Mouse (Mus musculus) testis, adult 2 months (tissue): ENCODE data around the gene Tmem248. TPM values are rescaled to one million over a fixed set of nuclear protein-coding genes. Genes with fewer than 3 reads are reported as not detected.

Source experiments
- H3K27ac ChIP-seq: fragments of 200-500 bp; 2 replicates; pipeline ENCODE4 v1.5.1; 2012; ENCODE audit warnings: low read depth, low read length; ENCODE audit not compliant: control insufficient read depth, insufficient read depth
- H3K27me3 ChIP-seq: fragments of 200-500 bp; 2 replicates; pipeline ENCODE4 v1.6.1; 2012; ENCODE audit warnings: mild to moderate bottlenecking, low read length, moderate library complexity; ENCODE audit not compliant: control insufficient read depth, insufficient read depth
- H3K36me3 ChIP-seq: fragments of 200-500 bp; 2 replicates; pipeline ENCODE4 v1.6.1; 2012; ENCODE audit warnings: mild to moderate bottlenecking, low read length; ENCODE audit not compliant: control insufficient read depth, insufficient read depth
- H3K4me1 ChIP-seq: fragments of 200-500 bp; 2 replicates; pipeline ENCODE4 v1.6.1; 2012; ENCODE audit warnings: low read length; ENCODE audit not compliant: control insufficient read depth, insufficient read depth
- H3K4me3 ChIP-seq: fragments of 200-500 bp; 2 replicates; pipeline ENCODE4 v1.5.1; 2012; ENCODE audit warnings: low read depth, mild to moderate bottlenecking, low read length, moderate library complexity, mixed read lengths; ENCODE audit not compliant: control insufficient read depth
- CTCF ChIP-seq: fragments of 200-500 bp; IDR thresholded peaks from 2 replicates; pipeline ENCODE4 v1.5.1; 2012; ENCODE audit warnings: low read depth, mild to moderate bottlenecking, inconsistent platforms, low read length, moderate library complexity; ENCODE audit not compliant: control insufficient read depth, insufficient read depth, insufficient replicate concordance
- POLR2A ChIP-seq: fragments of 200-500 bp; IDR thresholded peaks from 2 replicates; pipeline ENCODE4 v1.6.1; 2012; ENCODE audit warnings: low read depth, mild to moderate bottlenecking, inconsistent platforms, low read length, moderate library complexity; ENCODE audit not compliant: control insufficient read depth
- polyA plus RNA-seq: library from polyadenylated mRNA; depleted of rRNA; stranded (reverse); fragments of >200 nt; gene quantifications from 2 replicates; pipeline ENCODE4 v1.2.3, GENCODE M21; 2012; rRNA removed

The Tmem248 gene
- 76.0 and 82.3 TPM in 2 replicates for polyA plus RNA-seq

DNA sequence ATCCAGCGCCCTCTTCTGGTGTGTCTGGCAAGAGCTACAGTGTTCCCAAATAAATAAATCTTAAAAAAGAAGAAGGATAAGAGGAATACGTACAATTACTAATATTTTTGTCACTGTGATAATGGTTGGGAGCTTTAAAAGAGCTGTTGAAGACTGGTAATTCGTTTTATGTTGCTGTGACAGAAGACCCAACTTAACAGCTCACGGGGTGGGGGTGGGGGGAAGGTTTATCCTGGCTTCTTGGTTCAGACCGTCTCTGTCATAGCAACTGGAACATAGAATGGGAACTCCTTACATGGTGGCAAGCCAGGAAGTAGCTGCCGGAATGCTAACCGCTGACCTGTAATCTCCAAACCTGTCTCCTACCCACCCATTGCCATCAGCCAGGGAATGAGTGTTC is at the start of gene Tmem248:
Tmem248 (plus strand) TSS at position 301 of the 400 bp plus-strand sequence.
- H3K27ac ChIP-seq = no peak within 1 kb of the TSS
- H3K4me3 ChIP-seq = peak within 1 kb of the TSS; percentile 21
- TF ChIP-seq CTCF (no peak), POLR2A (peak; percentile 8; the same call in 1 of the 2 replicates)
- H3K36me3 ChIP-seq = no peaks in the 10 kb centered on the region
- peaks cover 5% of the 10 kb centered on the region for H3K4me1 ChIP-seq
- no peaks in the 10 kb centered on the region for H3K27me3 ChIP-seq

DNA sequence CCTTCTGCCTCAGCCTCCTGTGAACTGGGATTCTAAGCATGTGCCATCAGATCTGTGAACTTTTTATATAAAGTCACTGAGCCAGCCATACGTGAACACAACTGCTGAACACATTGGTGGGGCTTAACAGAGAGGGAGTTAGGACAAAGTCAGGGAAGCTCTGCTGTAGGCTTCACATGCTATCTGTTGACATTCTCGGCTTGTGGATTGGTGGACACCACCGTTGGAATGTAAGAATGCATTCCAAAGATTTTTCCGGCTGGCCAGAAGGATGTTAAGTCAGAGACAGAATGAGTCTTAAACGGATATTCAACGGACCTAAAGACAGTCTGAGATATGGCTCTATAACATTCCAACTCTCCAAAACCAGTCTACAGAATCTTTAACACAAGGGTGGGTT is 47.8 kb upstream of the Tmem248 start:
- Histone ChIP-seq H3K4me3 (no peak overlapping the region), H3K4me1 (peaks cover 3% of the 10 kb centered on the region; the same call in 1 of the 2 replicates), H3K27me3 (no peaks in the 10 kb centered on the region), H3K36me3 (no peaks in the 10 kb centered on the region), H3K27ac (no peak overlapping the region)
- TF ChIP-seq POLR2A (no peak), CTCF (no peak)

DNA sequence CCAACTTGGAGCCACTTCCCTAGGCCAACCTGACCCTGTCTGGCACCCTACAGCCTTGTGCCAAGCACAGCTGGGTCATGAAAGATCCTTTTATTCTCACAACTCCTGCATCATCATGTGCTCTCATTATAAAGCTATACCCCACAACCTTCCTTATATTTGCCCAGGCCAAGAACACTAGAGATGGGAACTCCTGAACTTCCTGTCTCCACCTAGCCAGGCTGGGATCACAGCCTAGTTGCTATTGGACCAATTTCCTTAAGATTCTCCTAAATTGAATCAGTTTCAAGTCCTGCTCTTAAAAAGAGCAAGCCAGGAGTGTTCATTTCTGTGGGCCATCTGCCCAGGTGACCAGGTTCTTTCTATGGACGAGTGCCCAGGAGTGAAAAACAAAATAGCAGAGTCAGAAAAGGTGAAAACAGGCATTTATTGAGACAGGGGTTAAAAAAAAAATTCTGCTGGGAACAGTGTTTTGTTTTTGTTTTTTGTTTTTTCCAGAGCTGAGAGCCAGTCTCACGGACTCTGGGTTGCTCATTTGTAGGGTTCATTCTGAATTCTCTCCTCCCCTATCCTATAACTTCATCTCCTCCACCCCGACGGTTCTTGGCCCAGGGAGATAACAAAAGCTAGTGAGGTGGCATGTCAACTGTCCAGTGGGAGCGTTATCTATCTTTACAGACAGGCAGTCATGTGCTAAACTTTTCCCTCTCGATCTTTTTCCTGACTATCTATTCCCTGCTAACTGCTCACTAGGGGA is 46.0 kb upstream of the Tmem248 start:
- Histone ChIP-seq H3K4me1 (peaks cover 3% of the 10 kb centered on the region; the same call in 1 of the 2 replicates), H3K36me3 (no peaks in the 10 kb centered on the region), H3K4me3 (peak overlapping the region; percentile 99), H3K27me3 (no peaks in the 10 kb centered on the region), H3K27ac (peak overlapping the region; percentile 98)
- no peak for TF ChIP-seq CTCF
- TF ChIP-seq POLR2A = no peak

DNA sequence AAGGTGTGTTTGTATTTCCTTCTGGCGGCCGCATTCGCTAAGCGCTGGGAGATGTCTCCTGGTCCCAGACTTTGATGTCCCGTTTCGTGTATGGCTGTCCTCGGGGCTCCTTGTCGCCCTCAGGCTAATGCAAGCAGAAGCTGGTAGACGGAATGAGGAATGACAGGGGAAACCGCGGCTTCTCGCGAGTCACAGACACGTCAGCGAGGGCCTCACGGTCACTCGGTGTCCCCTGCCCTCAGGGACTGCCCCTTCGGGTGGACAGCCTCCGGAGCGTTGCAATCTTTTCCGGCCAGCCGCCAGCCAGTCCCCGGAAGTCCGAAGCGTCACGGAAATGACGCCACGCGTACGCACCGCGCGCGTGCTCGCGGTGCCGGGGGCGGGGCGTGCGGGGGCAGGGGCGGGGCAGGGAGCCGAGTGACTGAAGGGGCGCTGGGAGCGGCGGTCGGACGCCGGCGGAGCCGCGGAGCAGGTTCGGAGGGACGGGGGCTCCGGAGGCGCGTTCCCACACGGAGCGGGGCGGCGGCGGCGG is 45.4 kb upstream of the Tmem248 start, which contains the start of gene Rabgef1:
Rabgef1 (plus strand) TSS at position 376 of the 532 bp plus-strand sequence.
- Histone ChIP-seq H3K27ac (peak within 1 kb of the TSS; percentile 98), H3K4me3 (peak within 1 kb of the TSS; percentile 99), H3K4me1 (peaks cover 3% of the 10 kb centered on the region; the same call in 1 of the 2 replicates), H3K36me3 (no peaks in the 10 kb centered on the region), H3K27me3 (no peaks in the 10 kb centered on the region)
- TF ChIP-seq CTCF (no peak), POLR2A (peak; percentile 97)

DNA sequence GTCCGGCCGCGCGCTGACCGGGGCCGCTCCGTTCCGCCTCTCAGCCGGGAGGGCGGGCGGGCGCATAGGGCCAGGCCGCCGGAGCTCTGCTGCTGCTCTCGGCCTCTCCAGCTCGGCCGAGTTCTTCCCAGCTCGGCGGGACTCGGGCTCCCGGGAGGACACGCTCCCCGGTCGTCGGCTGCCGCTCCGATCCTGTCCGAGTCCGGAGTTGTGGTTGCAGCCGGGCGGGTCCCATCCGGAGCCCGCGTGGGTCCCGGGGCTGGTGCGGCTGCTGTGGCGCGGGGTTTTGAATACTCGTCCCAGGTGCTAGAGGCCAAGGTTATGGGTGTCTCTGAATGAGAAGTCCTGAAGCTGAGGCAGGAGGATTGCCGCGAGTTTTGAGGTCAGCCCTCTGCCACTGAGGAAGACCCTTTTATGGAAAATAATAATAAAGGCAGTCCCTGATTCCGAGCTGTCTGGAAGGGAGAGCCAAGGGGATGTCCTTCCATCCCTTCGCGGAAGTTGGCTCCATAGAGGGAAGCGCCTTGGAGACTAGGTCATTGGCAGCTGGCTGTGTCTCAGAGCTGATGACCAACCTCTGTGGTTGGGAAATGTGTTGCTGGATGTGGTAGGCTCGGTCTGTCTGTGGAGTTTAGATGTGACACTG is 44.8 kb upstream of the Tmem248 start:
- H3K36me3 ChIP-seq = no peaks in the 10 kb centered on the region
- H3K4me3 ChIP-seq = peak overlapping the region; percentile 99
- no peak for TF ChIP-seq CTCF
- no peak for TF ChIP-seq POLR2A
- H3K27ac ChIP-seq = peak overlapping the region; percentile 70
- H3K27me3 ChIP-seq = no peaks in the 10 kb centered on the region
- H3K4me1 ChIP-seq = peaks cover 3% of the 10 kb centered on the region; the same call in 1 of the 2 replicates

DNA sequence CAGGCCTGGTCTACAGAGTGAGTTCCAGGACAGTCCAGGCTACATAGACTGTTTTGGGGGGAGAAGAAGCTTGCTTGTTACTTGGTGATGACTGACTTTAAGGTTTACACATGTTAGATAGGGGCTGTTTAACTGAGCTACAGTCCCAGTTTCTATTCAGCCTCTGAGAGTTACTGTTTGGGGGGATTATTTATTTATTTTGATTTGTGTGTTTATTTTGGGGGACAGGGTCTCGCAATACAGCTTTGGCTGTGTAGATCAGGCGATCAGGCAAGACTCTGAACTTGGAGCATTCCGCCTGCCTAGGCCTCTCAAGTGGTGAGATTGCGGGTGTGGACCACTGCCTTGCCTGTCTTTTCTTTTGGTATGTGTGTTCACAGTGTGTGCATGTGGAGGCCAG is 43.9 kb upstream of the Tmem248 start:
- no peaks in the 10 kb centered on the region for H3K27me3 ChIP-seq
- peaks cover 3% of the 10 kb centered on the region; the same call in 1 of the 2 replicates for H3K4me1 ChIP-seq
- TF ChIP-seq POLR2A (no peak), CTCF (no peak)
- no peak overlapping the region for H3K27ac ChIP-seq
- no peaks in the 10 kb centered on the region for H3K36me3 ChIP-seq
- no peak overlapping the region for H3K4me3 ChIP-seq

DNA sequence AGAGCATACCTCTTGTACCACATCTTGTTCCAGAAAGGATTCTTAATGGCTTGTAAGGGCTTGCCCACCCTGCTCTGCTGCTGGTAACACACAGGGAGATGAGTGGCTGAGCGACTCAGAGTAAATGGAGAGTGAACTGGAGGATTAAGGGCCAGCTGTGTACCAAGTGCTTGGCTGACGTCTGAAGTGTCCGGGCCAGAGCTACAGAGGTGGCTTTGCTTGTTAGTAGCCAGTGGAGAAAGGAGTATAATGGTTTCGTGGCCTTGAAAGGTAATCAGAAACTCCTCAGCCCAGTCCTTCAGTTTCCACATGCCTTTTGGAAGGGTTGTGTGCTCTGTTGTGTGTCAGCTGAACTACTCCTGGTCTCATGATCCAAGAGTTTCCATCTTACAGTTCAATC is 39.0 kb upstream of the Tmem248 start:
- Histone ChIP-seq H3K4me1 (peaks cover 2% of the 10 kb centered on the region; the same call in 1 of the 2 replicates), H3K27ac (no peak overlapping the region), H3K4me3 (no peak overlapping the region), H3K36me3 (no peaks in the 10 kb centered on the region), H3K27me3 (no peaks in the 10 kb centered on the region)
- no peak for TF ChIP-seq POLR2A
- no peak for TF ChIP-seq CTCF
